Mouse (Mus musculus) c-Kit-positive CD71-positive TER-119-positive erythroid progenitor cells, embryonic 14.5 days (primary cell): ENCODE data around the gene 4833439L19Rik.

ENCODE experiments used
- DNase-seq: peaks from one replicate; pipeline ENCODE4 v3.0.0-alpha.2; 2013; ENCODE audit warnings: low spot score

The 4833439L19Rik gene

DNA sequence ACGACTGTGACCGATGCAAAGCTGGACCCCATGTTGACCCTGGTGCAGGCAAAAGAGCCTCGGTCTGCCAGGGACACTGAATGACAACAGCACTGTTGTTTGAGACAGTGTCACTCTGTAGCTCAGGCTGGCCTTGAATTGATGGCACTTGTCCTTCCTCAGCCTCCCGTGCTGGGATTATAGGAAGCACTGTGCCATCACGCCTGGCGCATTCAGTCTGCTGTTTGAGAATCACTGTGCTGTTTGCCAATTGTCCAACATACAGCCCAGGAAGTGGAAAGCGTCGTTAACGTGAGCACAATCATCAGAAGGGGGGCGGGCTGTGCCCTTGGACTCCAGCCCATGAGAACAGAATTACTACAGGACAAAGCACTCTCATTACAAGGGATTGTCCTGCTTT, 16.9 kb upstream of the 4833439L19Rik start:
- DNase-seq: no peak

DNA sequence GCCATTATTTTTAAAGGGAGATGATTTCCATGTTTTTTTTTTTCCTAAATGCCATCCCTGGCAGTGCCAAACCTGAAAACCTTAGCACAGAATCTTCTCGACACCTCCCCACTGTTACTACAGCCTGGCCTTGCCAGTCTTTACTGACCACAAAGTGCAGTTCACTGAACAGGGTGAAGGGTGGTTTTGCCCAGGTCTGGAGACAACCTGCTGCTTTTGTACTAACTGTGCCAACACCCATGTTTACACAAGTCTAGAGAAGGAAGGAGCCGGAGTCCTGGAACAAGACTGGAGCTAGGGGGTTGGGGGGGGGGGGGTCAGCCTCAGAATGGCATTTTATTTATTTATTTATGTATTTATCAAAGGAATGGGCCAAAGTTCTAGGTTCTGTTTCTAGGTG, 16.1 kb upstream of the 4833439L19Rik start:
- DNase-seq: no peak

DNA sequence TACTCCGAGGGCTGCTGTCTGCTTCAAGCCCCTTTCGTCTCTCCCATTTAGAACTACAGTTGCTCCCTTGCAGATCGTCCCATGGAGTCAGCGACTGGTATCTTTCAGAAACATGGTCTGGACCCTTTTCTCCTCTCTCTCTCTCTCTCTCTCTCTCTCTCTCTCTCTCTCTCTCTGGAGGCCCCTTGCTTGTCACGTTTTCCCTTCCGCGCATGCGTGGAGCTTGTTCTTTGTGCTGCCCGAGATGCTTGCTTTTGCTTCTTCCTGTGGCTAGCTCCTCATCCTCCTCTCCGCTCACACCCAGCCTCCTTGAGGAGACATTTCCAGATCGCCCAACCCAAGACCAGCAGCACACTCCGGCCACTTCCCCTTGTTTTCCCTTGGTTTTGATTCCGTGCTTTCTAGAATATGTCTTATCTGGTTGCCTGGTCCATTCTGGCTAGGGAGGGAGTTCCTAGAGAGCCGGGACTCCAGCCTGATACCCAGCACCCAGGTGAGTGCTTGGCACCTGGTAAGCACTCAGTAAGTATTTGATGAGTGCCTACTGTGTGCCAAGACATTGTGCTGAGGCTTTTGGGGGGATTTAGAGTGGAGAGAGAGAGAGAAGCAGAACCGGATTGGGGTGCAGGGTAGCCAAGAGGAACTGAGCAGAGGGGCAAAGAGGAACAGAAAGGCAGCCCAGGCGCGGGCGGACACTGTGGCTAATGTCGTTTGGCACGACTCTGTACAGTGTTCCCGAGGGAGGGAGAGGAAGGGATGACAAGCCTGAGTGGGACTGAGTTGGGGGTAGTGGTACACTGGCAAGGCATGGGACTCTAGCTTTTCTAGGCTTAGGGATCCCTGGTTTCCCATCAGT, 12.6 kb upstream of the 4833439L19Rik start:
- no peak for DNase-seq

DNA sequence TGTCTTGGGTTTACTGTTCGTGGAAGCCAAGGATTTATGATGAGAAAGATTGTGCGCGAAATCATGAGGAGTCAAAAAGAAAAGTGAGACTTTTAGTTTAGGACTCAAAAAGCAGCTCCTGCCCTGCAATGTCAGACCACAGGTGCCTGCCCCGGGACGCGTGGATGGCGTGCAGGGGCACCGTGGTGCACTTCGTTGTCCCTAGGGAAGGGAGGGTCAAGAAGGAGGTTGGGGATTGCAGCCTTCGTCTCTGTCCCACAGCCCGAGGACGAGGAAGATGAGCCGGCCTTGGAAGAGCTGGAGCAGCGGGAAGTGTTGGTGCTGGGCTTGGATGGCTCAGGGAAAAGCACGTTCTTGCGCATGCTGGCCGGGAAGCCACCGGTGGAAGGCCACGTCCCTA, 10.3 kb upstream of the 4833439L19Rik start:
- DNase-seq: no peak

DNA sequence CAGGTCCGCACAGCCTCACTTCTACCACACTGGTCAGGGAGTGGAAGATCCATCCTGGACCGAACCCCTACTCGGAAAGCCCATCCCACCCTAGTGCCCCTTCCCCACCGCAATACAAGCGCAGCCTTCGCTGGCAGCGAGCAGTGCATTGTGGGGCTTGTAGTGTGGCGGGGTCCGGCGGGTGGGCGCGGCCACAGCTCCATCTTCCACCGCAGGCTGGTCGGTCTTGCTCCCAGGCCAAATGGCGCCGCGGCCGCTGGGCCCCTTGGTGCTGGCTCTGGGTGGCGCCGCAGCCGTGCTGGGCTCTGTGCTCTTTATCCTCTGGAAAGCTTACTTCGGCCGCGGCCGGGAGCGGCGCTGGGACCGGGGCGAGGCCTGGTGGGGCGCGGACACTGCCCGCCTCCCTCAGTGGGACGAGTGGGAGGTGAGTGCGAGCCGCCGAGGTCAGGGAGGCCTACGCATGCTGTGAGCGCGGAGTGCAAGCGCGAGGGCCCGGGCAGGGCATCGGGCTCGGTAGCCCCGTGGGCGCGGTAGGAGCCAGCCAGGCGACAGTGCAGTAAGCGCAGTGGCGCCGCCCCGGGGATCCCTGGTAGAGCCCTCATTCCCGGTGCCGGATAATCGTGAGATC, 9.7 kb upstream of the 4833439L19Rik start, which contains the start of gene Arl10:
TSS of gene Arl10 (plus strand) at position 162 of the 628 bp plus-strand sequence.
- DNase-seq: no peak

DNA sequence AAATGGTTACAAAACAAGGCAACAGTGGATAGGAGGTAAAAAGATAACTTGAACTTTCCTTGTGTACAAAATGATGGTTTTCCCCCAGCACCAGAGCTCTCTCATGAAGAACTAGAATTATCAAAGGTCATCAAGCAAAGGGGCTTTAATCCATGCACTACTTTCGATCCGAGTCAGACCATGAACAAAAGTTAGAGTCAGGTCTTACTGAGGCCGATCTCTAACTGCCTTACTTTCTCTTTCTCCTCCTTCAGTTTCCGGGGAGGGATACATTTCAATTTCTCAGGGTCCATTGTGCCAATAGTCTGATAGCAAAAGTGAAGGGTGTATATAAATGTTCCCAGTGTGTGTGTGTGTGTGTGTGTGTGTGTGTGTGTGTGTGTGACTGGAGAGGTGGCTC, 7.4 kb upstream of the 4833439L19Rik start:
- no peak for DNase-seq

DNA sequence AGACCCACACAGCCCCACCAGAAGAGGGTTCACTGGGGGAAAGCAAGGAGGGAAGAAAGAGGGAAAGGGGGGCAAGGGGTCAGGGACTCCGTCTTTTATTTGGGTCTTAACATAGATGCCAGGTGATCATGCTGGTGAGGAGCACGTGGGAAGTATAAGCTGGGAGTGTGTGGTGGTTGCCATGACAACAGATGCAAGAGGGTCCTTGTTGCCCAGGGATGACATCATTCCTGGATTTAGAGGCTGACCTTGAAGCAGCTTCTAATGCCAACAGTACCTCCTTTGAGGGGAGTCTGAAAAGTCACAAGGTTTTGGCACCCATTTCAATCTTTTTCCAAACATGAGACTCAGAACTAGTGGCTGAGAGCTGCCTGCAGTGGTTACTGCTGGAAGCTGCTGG, 6.4 kb upstream of the 4833439L19Rik start:
- DNase-seq: no peak

DNA sequence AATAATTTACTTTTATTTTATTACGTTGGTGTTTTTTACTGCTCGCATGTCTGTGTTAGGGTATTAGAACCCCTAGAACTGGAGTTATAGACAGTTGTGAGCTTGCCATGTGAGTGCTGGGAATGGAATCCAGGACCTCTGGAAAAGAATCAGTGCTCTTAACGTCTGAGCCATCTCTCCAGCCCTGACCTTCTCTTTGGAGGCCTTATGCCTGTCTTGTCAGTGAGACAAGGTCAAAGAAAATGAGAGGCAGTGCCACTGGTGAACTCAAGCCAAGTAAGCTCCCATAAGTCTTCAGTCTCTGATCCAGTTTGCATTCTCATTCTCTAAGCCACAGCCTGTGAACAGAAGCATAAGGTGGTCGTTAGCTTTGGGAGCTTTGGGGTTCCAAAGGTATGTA, 5.5 kb upstream of the 4833439L19Rik start:
- DNase-seq: no peak

DNA sequence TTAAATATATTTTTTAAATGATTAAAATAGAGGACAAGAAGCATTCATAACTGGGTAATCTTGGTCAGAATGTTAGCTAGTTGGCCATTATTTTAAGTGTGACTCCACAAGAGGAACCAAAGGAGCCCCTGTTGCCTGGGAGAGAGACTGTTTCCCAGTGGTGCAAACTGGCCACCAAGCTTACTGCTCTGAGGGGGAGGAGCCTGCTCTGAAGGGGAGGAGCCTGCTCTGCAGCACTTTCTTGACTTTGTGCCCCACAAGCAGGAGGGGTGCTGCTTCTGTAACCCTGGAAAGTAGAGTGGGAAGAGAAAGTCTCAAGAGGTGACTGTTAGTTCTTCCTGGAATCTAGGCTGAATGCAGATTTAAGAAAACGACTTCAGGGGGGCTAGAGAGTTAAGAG, 4.0 kb upstream of the 4833439L19Rik start:
- DNase-seq: no peak

DNA sequence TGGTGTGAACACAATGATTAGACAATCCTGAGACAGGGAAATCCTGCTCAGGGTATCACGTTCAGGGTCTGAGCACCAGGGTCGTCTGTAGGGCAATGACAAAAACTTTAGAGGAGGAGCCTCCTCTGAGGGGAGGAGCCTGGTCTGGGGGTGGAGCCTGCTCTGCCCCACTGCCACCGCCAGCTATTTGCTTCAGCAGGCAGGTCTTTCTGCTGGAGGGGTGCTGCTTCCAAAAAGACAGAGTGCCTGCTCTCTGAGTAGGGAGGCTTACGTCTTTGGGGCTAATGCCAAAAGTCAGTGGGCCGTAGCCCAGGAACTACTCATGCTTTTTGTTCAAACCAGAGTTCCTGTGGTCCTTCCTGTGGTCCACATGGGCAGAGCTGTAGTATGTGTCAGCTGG, 3.1 kb upstream of the 4833439L19Rik start:
- no peak for DNase-seq

DNA sequence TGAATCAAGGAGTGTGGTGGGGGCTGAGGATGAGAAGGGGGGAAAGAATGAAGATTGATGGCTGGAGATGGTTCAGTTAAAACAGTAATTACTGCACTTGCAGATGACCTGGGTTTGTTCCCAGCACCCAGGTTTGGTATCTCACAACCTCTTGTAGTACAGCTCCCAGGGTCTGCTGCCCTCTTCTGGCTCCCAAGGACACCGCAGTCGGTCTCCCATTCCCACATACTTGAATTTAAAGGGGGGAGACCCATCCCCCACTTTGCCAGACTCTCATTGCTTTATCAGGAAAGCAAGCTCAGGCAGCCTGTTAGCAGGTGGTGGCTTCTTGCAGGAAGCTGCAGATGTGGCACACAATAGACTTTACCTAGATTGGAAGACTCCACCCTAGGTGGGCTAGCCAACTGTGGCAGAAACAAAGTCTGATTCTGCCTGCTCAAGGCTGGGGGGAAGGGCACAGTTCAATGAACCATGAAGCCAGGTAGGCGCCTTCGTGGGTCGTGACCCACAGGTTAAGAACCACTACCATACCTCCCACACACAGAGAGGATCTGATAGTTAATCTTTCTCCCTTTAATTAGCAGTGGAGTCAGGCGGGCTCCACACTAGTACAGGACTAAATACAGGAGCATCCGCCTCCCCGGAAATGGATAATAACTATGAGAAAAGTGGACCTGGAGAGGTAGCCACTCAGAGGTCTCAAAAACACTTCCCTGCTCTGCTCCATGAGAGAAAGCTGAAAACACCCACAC, 535 bp upstream of the 4833439L19Rik start:
- no peak for DNase-seq

DNA sequence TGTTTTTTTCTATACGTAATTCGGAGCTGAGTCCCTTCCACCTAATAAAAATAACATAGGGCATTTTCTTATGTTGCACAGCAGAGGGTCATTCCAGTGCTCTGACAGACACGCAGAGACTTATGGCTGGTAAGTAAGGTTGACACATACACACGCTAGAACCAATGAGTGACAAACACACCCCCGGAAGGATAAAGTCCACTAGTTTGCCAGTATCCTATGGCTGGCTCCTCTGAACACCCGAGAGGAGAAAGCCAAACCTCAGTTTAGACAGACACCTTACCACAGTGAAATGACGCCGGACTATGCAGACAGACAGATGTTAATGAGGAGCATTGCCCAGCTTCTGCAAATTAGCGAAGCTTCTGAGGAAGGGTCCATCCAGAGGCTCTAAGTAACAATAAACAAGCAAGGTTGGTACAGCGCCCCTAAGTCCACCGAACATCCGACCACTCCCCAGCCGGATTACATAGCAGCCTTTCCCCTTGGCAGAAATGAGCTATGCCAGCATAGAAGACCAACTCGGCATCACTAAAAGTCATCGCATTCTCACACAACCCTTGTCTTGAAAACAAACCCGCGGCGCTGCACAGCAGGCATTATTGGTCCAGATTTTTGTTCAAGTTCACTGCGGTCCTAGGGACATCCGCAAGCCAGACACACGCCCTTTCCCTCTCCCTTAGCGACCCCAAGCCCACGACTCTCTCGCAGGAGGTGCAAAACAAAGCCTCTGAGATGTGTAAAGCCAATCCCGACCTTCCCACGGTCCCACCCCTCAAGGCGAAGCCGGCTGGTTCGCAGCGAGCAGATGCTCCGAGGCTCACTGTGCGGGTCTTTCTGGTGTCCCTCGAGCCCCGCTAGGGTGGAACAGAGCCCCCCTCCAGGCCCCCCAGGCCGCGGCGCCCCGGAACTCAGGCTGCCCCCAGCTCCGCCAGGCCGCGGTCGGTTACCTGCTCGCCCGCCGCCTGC, 719 bp downstream of the 4833439L19Rik start:
- no peak for DNase-seq

DNA sequence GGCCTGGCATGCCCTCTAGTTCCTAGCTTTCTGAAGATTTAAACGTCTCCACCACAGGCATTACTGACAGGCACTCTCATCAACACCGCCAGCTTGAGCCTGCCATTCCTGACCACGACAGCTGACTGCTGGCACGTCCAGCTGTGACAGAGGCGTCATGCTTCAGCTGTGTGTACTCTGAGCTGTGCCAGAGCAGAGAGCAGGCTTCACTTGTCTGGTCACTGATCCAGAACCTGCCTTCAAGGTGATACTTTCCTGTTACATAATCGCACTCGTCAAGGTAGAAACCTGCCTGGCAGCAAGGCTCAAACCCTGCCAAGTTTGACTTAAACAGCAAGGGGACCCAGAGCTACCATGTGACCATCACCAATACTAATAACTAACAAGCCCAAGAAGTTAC, 2.7 kb downstream of the 4833439L19Rik start:
- DNase-seq: no peak

DNA sequence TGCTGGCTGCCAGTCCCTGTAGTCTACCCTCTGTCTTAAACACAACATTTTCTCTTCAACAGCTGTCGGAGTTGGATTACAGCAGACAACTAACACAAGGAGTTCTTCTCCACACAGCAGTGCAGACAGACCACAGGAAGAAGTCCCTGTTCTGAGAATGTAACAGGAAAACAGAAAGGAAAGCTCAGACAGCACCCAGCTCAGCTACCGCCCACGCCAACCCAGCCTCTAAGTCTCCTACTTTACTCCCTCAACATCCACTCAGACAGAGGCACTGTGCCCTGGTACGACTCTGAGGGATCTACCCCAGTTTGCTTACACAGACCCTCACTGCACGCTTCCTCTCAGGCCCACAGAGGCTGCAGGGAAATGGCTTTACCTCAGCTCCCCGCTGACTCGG, 4.6 kb downstream of the 4833439L19Rik start:
- no peak for DNase-seq

DNA sequence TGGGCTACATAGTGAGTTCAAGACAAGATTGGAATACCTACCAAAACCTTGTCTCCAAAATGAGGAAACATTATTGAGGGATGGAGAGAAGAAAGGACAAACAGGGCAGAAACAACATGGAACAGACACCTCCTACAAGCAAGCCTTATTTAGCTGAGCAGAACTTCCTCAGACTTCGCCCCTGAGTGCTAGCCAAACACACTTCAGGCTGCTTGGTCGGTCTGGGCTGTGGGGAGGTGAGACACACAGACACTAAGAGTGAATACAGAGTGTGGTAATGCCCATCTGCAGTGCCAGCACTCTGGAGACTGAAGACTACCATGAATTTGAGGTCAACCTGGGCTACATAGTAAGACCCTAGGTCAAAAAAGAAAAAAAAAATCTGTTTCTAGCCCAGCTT, 5.6 kb downstream of the 4833439L19Rik start:
- no peak for DNase-seq

DNA sequence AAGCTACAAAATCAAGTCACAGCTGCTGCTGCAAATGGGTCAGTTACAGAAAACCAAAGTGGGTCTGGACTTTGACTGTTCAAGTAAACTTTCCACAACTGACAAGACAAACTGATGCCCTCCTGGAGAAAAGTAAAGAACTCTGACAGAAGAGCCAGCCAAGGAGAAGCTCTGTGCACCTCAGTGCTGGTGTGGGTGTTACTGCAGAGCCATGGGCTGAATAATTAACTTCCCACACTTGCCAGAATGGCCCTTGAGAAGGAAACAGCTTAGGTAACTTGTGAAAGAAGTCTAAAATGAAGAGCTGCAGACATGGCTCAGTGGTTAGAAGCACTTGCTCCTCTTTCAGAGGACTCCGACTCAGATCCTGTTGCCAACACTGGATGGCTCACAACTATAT, 7.6 kb downstream of the 4833439L19Rik start:
- no peak for DNase-seq

DNA sequence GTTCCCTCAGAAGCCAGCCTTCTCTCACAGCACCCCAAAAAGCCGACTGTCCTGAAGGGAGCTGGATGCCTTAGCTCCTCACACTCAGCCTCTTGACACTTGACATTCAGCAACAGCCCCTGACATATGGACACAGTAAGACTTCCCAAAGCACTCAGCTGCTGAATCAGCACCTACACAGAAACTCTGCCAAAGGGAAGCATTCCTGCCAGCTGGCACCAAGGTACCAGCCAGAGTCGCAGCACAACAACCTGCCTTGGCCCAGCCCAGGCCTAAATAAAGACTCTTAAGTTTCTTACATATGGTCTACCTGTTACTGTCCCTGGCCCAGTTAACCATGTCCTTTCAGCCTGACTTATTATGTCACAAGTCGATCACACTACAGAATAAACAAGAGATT, 8.4 kb downstream of the 4833439L19Rik start:
- no peak for DNase-seq

DNA sequence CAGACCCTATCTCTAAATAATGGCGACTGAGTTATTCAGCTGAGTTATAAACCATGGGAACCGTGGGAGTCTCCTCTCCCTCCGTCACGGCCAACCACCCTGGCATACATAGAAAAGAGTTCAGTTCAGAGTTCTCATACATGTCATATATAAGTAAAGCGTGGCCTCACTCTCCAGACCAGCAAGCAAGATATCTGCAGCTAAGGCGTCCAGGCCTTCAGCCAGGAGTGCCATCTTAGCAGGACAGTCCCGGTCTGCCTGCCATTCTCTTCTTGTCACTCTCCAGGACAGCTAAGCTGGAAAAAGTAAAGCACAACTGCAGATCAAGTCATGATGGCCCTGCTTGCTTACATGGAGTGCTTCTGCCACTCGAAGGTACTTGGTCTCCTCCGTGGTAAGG, 9.1 kb downstream of the 4833439L19Rik start:
- DNase-seq: no peak

DNA sequence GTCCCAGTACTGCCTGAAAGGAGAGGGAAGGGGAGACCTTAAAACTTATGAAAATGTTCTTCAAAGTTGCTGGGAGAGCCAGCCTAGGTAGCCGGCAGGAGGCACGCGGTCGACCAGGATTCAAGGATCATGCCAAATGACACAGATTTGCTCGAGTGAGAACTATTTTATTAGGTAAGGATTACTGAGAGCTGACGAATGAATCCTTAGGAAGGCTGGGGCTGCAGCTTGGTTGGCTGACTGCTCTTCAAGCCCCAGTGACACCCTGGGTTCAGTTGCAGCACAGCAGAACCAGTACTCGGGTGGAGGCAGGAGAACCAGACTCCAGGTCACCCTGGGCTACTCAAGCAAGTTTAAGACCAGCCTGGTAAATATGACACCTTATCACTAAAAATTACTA, 17.2 kb downstream of the 4833439L19Rik start:
- no peak for DNase-seq

DNA sequence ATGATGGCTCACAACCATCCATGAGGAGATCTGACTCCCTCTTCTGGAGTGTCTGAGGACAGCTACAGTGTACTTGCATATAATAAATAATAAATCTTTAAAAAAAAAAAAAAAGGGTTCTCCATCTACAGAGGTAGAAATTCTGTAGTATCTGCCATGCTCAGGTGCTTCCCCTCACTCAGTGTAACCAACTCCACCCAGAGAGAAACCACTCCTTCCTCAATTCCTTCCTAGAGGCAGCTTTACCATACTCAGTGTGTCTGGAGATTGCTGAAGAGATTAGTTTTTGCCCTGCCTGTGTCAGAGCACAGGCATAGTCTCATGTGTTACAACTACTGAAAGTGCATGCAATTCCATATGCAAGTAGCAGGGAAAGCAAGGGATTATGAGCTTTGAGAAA, 33.1 kb downstream of the 4833439L19Rik start:
- DNase-seq: no peak

DNA sequence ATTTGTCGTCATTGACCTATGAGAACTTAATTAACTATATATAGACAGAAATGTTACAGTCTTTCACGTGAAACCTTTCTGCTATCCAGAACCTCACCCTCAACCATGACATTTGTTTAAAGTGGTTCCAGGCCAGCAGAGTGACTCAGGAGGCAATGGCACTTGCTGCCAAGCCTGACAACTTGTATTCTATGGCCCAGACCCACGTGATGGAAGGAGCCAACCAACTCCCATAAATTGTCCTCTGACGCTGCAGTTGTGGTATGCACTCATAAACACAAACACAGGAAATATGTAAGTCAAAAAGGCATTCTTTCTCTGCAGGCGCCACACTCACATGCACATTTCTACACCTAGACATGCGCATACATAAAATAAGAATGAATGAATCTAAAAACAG, 38.1 kb downstream of the 4833439L19Rik start:
- DNase-seq: no peak

DNA sequence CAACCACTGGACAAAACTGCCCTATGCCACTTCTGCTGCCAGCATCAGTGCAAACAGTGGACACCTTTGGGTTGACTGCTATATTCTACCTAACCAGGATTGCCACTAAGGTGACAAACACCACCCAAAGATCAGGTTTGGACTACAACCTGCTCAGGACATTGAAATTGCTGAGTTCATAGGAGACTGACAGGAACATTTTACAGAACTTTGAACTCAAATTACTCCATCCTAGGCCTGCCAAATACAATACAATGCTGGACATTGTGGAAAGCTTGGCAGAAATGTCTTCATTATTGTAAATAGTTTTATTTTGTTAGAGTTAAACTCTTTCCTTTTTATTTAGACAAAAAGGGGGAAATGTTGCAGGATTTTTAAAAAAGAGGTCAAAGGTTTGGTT, 44.1 kb downstream of the 4833439L19Rik start:
- no peak for DNase-seq
